Mouse (Mus musculus) stomach, embryonic 15.5 days (tissue): ENCODE results near the gene Prkn. TPM values are rescaled to one million over a fixed set of nuclear protein-coding genes. Genes with fewer than 3 reads are reported as not detected.

Experiments
- ATAC-seq: fragments of 200-750 bp; cut with Nextera tagmentation; 2 replicates; pipeline ENCODE4 v1.8.0; 2017; ENCODE audit warnings: low read depth, moderate number of reproducible peaks, moderate TSS enrichment; ENCODE audit not compliant: insufficient read depth, low FRiP score
- H3K27ac ChIP-seq: fragments of 300-500 bp; sonication (generic); 2 replicates; pipeline ENCODE4 v1.5.1; 2015; ENCODE audit warnings: mild to moderate bottlenecking, inconsistent platforms
- H3K27me3 ChIP-seq: fragments of 300-500 bp; sonication (generic); replicated peaks from 2 replicates; pipeline ENCODE4 v1.6.1; 2015; ENCODE audit warnings: inconsistent platforms
- H3K36me3 ChIP-seq: fragments of 300-500 bp; sonication (generic); 2 replicates; pipeline ENCODE4 v1.6.1; 2015; ENCODE audit warnings: inconsistent platforms
- H3K4me1 ChIP-seq: fragments of 300-500 bp; sonication (generic); 2 replicates; pipeline ENCODE4 v1.6.1; 2015; ENCODE audit warnings: inconsistent platforms
- H3K4me2 ChIP-seq: fragments of 300-500 bp; sonication (generic); 2 replicates; pipeline ENCODE4 v1.6.1; 2015; ENCODE audit warnings: mild to moderate bottlenecking, inconsistent platforms
- H3K4me3 ChIP-seq: fragments of 300-500 bp; sonication (generic); replicated peaks from 2 replicates; pipeline ENCODE4 v1.5.1; 2015; ENCODE audit warnings: inconsistent platforms
- H3K9ac ChIP-seq: fragments of 300-500 bp; sonication (generic); 2 replicates; pipeline ENCODE4 v1.6.1; 2015; ENCODE audit warnings: inconsistent platforms
- H3K9me3 ChIP-seq: fragments of 300-500 bp; sonication (generic); 2 replicates; pipeline ENCODE4 v1.6.1; 2016; ENCODE audit warnings: inconsistent platforms
- WGBS: fragments of 180-500 bp; shearing (Covaris S2); methylation state at CpG from one replicate; pipeline ENCODE4 v1.1.7; 2015; 5-methylcytosine and 5-hydroxymethylcytosine counted together
- polyA plus RNA-seq: library from polyadenylated mRNA; unstranded; fragments of >200 nt; fragmentation: Nextera tagmentation; extraction: Ambion mirVana; gene quantifications from 2 replicates; pipeline ENCODE4 v1.2.1, GENCODE M21; 2015

The Prkn gene
- polyA plus RNA-seq, 1 experiment from 2014 or later = 2.0 TPM

- Histone ChIP-seq H3K27me3 (no peaks in the 10 kb centered on the region), H3K9me3 (no peaks in the 10 kb centered on the region), H3K4me1 (no peaks in the 10 kb centered on the region), H3K9ac (no peak overlapping the region), H3K4me3 (no peak overlapping the region), H3K27ac (no peak overlapping the region), H3K4me2 (no peak overlapping the region), H3K36me3 (no peaks in the 10 kb centered on the region)
- WGBS = 80% methylated on average over 4 of the region's 4 CpGs
- ATAC-seq = no peak
Measured at GRCm38 (mm10) chr17:11886963-11887362, 1046.8 kb downstream of the Prkn start.

DNA sequence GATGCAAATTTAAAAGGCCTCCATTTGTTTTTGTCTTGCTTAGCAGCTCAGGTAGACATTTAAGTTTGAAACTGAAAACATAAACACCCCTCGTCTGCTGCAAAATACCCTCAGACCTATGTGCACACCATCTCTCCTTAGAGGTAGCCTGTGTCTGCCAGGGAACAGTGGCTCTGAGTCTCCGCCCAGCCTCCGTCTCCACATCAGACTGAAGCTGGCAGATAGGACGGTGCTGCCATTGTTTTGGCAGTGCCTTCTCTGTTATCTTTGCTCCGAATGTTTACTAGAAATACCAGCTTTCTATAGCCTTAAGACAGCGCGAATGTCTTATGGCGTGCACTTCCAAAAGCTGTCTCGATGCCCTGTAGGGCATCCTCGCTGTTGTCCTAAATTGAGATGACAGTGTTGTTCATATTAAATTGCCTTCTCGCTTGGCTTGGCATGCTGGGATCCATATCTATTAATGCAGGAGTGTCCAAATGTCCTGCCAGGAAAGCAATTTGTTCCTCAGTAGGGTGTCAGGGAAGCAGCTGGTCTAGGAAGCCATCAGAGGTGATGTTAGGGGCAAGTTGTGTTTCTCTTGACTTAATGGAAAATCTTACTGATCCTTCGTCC, 1047.5 kb downstream of the Prkn start:
- Histone ChIP-seq H3K9me3 (no peaks in the 10 kb centered on the region), H3K36me3 (no peaks in the 10 kb centered on the region), H3K4me2 (no peak overlapping the region), H3K27me3 (no peaks in the 10 kb centered on the region), H3K9ac (no peak overlapping the region), H3K4me3 (no peak overlapping the region), H3K4me1 (no peaks in the 10 kb centered on the region), H3K27ac (no peak overlapping the region)
- ATAC-seq = no peak
- WGBS = 78% methylated on average over 12 of the region's 12 CpGs

- Histone ChIP-seq H3K4me2 (no peak overlapping the region), H3K4me3 (no peak overlapping the region), H3K27ac (no peak overlapping the region), H3K9me3 (no peaks in the 10 kb centered on the region), H3K9ac (no peak overlapping the region), H3K4me1 (no peaks in the 10 kb centered on the region), H3K36me3 (no peaks in the 10 kb centered on the region), H3K27me3 (no peaks in the 10 kb centered on the region)
- 78% methylated on average over 5 of the region's 5 CpGs for WGBS
- no peak for ATAC-seq
Measured at GRCm38 (mm10) chr17:11888806-11889205, 1048.6 kb downstream of the Prkn start.

DNA sequence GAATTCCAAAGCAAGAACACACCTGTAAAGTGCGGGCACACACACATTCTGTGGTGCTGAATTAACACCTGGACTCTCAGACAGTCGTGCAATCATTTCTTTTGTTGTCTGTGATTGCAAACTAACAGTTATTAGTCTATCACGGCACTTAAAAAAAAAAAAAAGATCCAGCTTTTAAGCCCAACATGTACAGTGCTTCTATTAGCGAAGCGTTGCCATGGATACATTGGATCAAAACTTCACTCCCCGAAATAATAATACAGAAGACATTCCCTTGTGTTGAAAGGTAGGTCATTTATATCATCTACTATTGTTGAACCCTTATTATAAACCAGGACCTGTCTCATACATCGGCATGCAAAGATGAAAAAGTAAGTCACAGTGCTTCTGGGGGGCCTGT, 1060.1 kb downstream of the Prkn start:
- Histone ChIP-seq H3K9me3 (no peaks in the 10 kb centered on the region), H3K27me3 (no peaks in the 10 kb centered on the region; the same call in 1 of the 2 replicates), H3K36me3 (no peaks in the 10 kb centered on the region), H3K27ac (no peak overlapping the region), H3K4me1 (no peaks in the 10 kb centered on the region), H3K9ac (no peak overlapping the region), H3K4me3 (no peak overlapping the region), H3K4me2 (no peak overlapping the region)
- ATAC-seq = no peak
- WGBS = 78% methylated on average over 7 of the region's 7 CpGs

GRCm38 (mm10) chr17:11901731-11902130, 1061.5 kb downstream of the Prkn start:
- no peaks in the 10 kb centered on the region for H3K4me1 ChIP-seq
- H3K9me3 ChIP-seq = no peaks in the 10 kb centered on the region
- 69% methylated on average over 3 of the region's 3 CpGs for WGBS
- no peak overlapping the region for H3K27ac ChIP-seq
- no peaks in the 10 kb centered on the region; the same call in 1 of the 2 replicates for H3K27me3 ChIP-seq
- H3K4me2 ChIP-seq = no peak overlapping the region
- no peaks in the 10 kb centered on the region for H3K36me3 ChIP-seq
- H3K9ac ChIP-seq = no peak overlapping the region
- no peak for ATAC-seq
- H3K4me3 ChIP-seq = no peak overlapping the region

DNA sequence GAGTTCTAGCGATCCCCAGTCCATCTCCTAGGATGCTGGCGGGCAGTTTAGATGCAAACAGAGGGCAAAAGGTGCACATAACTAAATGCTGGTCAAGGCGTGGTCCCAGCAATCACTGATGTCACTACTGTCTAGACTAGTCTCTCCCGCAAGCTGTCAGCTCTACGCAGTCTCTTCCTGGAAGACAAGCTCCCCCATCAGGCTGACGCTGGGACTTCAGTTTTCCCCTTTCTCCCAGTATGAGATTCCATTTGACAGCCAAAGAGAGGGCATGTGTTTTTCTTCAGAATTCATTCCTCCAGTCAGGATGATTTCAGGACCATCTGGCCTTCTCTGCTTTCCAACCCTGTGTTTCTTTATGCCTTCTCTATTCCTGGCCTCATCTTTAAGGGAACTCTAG, 1062.8 kb downstream of the Prkn start:
- H3K9me3 ChIP-seq = no peaks in the 10 kb centered on the region
- 45% methylated on average over 6 of the region's 6 CpGs for WGBS
- H3K4me3 ChIP-seq = no peak overlapping the region
- H3K36me3 ChIP-seq = no peaks in the 10 kb centered on the region
- no peak overlapping the region for H3K9ac ChIP-seq
- no peak overlapping the region for H3K4me2 ChIP-seq
- ATAC-seq = no peak
- no peak overlapping the region for H3K27ac ChIP-seq
- H3K4me1 ChIP-seq = no peaks in the 10 kb centered on the region
- no peaks in the 10 kb centered on the region; the same call in 1 of the 2 replicates for H3K27me3 ChIP-seq

- H3K4me2 ChIP-seq = no peak overlapping the region
- WGBS = 61% methylated on average over 8 of the region's 8 CpGs
- no peaks in the 10 kb centered on the region for H3K36me3 ChIP-seq
- H3K4me3 ChIP-seq = no peak overlapping the region
- H3K27ac ChIP-seq = no peak overlapping the region
- ATAC-seq = no peak
- H3K4me1 ChIP-seq = no peaks in the 10 kb centered on the region
- no peaks in the 10 kb centered on the region for H3K9me3 ChIP-seq
- H3K27me3 ChIP-seq = no peaks in the 10 kb centered on the region; the same call in 1 of the 2 replicates
- H3K9ac ChIP-seq = no peak overlapping the region
Measured at GRCm38 (mm10) chr17:11910668-11911398, 1070.6 kb downstream of the Prkn start.

DNA sequence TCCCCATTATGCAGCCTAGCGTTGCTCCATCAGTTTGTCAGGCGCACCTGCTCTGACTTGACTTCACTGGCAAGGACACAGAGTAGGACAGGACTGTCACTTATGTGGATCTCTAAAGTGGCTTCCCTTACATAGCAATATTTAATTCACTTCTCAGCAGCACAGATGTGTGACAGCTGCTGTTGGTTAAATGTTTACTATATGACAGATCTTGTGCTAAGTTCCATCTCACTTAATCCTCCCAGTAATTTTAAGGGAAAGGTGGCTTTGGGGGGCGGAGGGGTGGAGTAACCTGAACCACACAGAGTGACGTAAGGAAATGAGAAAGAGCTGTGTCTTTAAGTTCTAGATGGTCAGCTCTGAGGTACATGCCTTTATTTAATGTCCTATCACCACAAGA, 1072.0 kb downstream of the Prkn start:
- no peak for ATAC-seq
- H3K4me3 ChIP-seq = no peak overlapping the region
- 63% methylated on average over 4 of the region's 4 CpGs for WGBS
- no peaks in the 10 kb centered on the region; the same call in 1 of the 2 replicates for H3K27me3 ChIP-seq
- H3K36me3 ChIP-seq = no peaks in the 10 kb centered on the region
- no peak overlapping the region for H3K27ac ChIP-seq
- H3K4me1 ChIP-seq = no peaks in the 10 kb centered on the region
- H3K4me2 ChIP-seq = no peak overlapping the region
- no peak overlapping the region for H3K9ac ChIP-seq
- H3K9me3 ChIP-seq = no peaks in the 10 kb centered on the region

GRCm38 (mm10) chr17:11912872-11913365, 1072.7 kb downstream of the Prkn start:
- ATAC-seq = no peak
- WGBS = 2% methylated on average over 19 of the region's 19 CpGs

DNA sequence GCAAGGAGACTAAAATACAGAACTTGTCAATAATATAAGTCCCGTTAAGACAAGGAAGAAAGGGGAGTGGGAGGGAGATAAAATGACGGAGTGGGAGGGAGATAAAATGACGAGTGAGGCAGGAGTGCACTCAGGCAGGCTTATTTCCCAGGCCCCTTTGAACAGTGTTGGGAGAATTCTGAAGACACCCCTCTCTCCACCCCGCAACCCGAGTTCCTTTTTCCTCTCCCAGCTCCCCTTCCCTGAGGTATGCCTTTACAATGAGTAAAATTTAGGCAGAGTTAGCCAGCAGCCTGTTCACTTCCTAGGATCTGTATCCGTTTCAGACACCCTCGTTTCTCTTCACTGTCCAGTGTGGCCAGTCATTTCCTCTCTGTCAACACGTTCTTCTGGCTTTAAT, 1073.4 kb downstream of the Prkn start:
- H3K4me3 ChIP-seq = no peak overlapping the region
- 20% methylated on average over 8 of the region's 8 CpGs for whole genome bisulfite sequencing
- H3K36me3 ChIP-seq = no peaks in the 10 kb centered on the region
- no peak overlapping the region for H3K27ac ChIP-seq
- no peaks in the 10 kb centered on the region; the same call in 1 of the 2 replicates for H3K27me3 ChIP-seq
- ATAC-seq = no peak
- no peak overlapping the region for H3K9ac ChIP-seq
- H3K4me2 ChIP-seq = peak overlapping the region; percentile 44; the same call in 1 of the 2 replicates
- no peaks in the 10 kb centered on the region for H3K9me3 ChIP-seq
- H3K4me1 ChIP-seq = no peaks in the 10 kb centered on the region

More at GRCm38 (mm10) chr17:11912872-11913365, 1072.7 kb downstream of the Prkn start:
- Histone ChIP-seq H3K27ac (no peak overlapping the region), H3K27me3 (no peaks in the 10 kb centered on the region; the same call in 1 of the 2 replicates), H3K4me2 (peak overlapping the region; percentile 44), H3K9me3 (no peaks in the 10 kb centered on the region), H3K4me3 (peak overlapping the region; percentile 2), H3K9ac (no peak overlapping the region), H3K4me1 (no peaks in the 10 kb centered on the region), H3K36me3 (no peaks in the 10 kb centered on the region)

GRCm38 (mm10) chr17:11914451-11914850, 1074.3 kb downstream of the Prkn start:
- Histone ChIP-seq H3K4me2 (no peak overlapping the region), H3K27ac (no peak overlapping the region), H3K4me1 (no peaks in the 10 kb centered on the region), H3K9me3 (no peaks in the 10 kb centered on the region), H3K36me3 (no peaks in the 10 kb centered on the region), H3K27me3 (no peaks in the 10 kb centered on the region; the same call in 1 of the 2 replicates), H3K9ac (no peak overlapping the region), H3K4me3 (no peak overlapping the region)
- no peak for ATAC-seq
- 78% methylated on average over 5 of the region's 5 CpGs for WGBS

- Histone ChIP-seq H3K36me3 (no peaks in the 10 kb centered on the region), H3K4me2 (no peak overlapping the region), H3K27me3 (no peaks in the 10 kb centered on the region; the same call in 1 of the 2 replicates), H3K4me1 (no peaks in the 10 kb centered on the region), H3K9me3 (no peaks in the 10 kb centered on the region), H3K27ac (no peak overlapping the region), H3K9ac (no peak overlapping the region), H3K4me3 (no peak overlapping the region)
- no peak for ATAC-seq
- 45% methylated on average over 12 of the region's 12 CpGs for WGBS
Measured at GRCm38 (mm10) chr17:11918123-11918801, 1078.1 kb downstream of the Prkn start.
